Comparison of ENCODE assay signal across 13 mouse cellular contexts in the genomic region with DNA sequence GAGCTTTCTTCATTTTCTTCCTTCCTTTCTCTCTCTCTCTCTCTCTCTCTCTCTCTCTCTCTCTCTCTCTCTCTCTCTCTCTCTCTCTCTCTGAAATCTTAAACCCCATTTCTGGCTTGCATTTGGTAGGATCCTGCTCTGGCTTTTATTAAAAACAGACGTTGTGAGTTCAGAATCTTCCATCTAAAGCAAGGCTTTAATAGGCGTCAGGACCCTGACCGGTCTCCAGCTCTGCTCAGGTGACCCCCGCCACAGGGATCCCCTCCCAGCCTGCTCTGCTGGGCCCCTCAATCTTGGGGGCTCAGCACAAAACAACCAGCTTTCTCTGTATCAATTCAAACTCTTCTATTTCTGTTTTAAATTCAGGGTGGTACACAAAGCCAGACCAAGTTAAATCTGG. TPM values are rescaled to one million over a fixed set of nuclear protein-coding genes. Genes with fewer than 3 reads are reported as not detected.
DNase-seq lines count a peak whose midpoint lies in the region; ATAC-seq and TF ChIP-seq lines count a peak whose summit lies in the region.
"Had no signal": no experiment of that assay in that cellular context is flagged by ENCODE, and none has a peak within 500 bp of the region (broad histone marks: within the 10 kb centered on the region; RNA-seq: fewer than 3 reads in every experiment).

No protein-coding gene starts in this region.

- no peak for TF ChIP-seq CTCF in intestine, postnatal 0 days (IDR thresholded peaks at IDR 0.05; ENCODE audit: low read depth)

- H3K27me3 ChIP-seq in forebrain, embryonic 10.5 days (ENCODE audit: poor library complexity, severe bottlenecking) = no peaks in the 10 kb centered on the region
- no peaks in the 10 kb centered on the region for H3K27me3 ChIP-seq in forebrain, embryonic 16.5 days (replicated peaks; ENCODE audit: control insufficient read depth, insufficient read depth, low read length)
- H3K27me3 ChIP-seq in intestine, embryonic 14.5 days (replicated peaks; ENCODE audit: control insufficient read depth, insufficient read depth, low read length) = no peaks in the 10 kb centered on the region
- H3K27me3 ChIP-seq in intestine, postnatal 0 days (replicated peaks; ENCODE audit: control insufficient read depth, insufficient read depth, low read length) = no peaks in the 10 kb centered on the region
- H3K27me3 ChIP-seq in limb, embryonic 10.5 days (ENCODE audit: low read depth, poor library complexity, severe bottlenecking) = no peaks in the 10 kb centered on the region

- H3K36me3 ChIP-seq in forebrain, embryonic 10.5 days (replicated peaks) = no peaks in the 10 kb centered on the region
- peaks cover 4% of the 10 kb centered on the region; the same call in 1 of the 2 replicates for H3K36me3 ChIP-seq in forebrain, embryonic 16.5 days (ENCODE audit: control insufficient read depth, insufficient read depth)
- no peaks in the 10 kb centered on the region for H3K36me3 ChIP-seq in intestine, embryonic 14.5 days (ENCODE audit: control insufficient read depth, insufficient read depth, low read length)
- no peaks in the 10 kb centered on the region for H3K36me3 ChIP-seq in intestine, postnatal 0 days (ENCODE audit: control insufficient read depth, insufficient read depth)
- 0 out of 2 replicates have a peak, but pooled peaks cover 7% of the 10 kb centered on the region for H3K36me3 ChIP-seq in limb, embryonic 10.5 days

- WGBS in forebrain, embryonic 10.5 days = 48% methylated on average over 4 of the region's 4 CpGs
- WGBS in forebrain, embryonic 16.5 days = 70% methylated on average over 4 of the region's 4 CpGs
- 40% methylated on average over 4 of the region's 4 CpGs for WGBS in intestine, embryonic 14.5 days
- whole genome bisulfite sequencing in intestine, postnatal 0 days = 82% methylated on average over 4 of the region's 4 CpGs
- 14% methylated on average over 4 of the region's 4 CpGs for WGBS in limb, embryonic 10.5 days

- no peak for ATAC-seq in forebrain, embryonic 16.5 days
- no peak for ATAC-seq in intestine, embryonic 14.5 days (replicated peaks; ENCODE audit: low FRiP score, low TSS enrichment, low read depth)
- no peak for ATAC-seq in intestine, postnatal 0 days

- DNase-seq in forebrain, embryonic 10.5 days (ENCODE audit: extremely low spot score, low spot score) = no peak
- no peak for DNase-seq in intestine, embryonic 14.5 days (ENCODE audit: low spot score)
- peak; percentile 79 for DNase-seq in NIH3T3 (ENCODE audit: low read depth)
- peak; percentile 63 for DNase-seq in limb, embryonic 10.5 days (ENCODE audit: low spot score)
- no peak for DNase-seq in right cerebral cortex, postnatal 4 days
- DNase-seq in frontal cortex, adult 2 months (ENCODE audit: extremely low spot score in 1 of 2, low spot score in 1 of 2) = no peak
- DNase-seq: adrenal gland, postnatal 10 days; cerebellum, adult 18-20 months; kidney, postnatal 14 days; lung, adult 2 months; thymus, postnatal 4 days had no signal

- no peak overlapping the region for H3K9ac ChIP-seq in forebrain, embryonic 16.5 days (replicated peaks; ENCODE audit: low read depth, low read length)
- H3K9ac ChIP-seq in intestine, embryonic 14.5 days (ENCODE audit: low read length) = no peak overlapping the region
- no peak overlapping the region for H3K9ac ChIP-seq in intestine, postnatal 0 days (ENCODE audit: low read depth, low read length)

- H3K4me3 ChIP-seq in forebrain, embryonic 10.5 days = no peak overlapping the region
- no peak overlapping the region for H3K4me3 ChIP-seq in forebrain, embryonic 16.5 days (replicated peaks; ENCODE audit: low read length)
- H3K4me3 ChIP-seq in intestine, embryonic 14.5 days (ENCODE audit: low read depth, low read length) = no peak overlapping the region
- H3K4me3 ChIP-seq in intestine, postnatal 0 days (ENCODE audit: low read depth, low read length) = no peak overlapping the region
- peak overlapping the region; percentile 30; the same call in 1 of the 2 replicates for H3K4me3 ChIP-seq in limb, embryonic 10.5 days

- peaks cover 54% of the 10 kb centered on the region for H3K4me1 ChIP-seq in forebrain, embryonic 10.5 days
- H3K4me1 ChIP-seq in forebrain, embryonic 16.5 days (replicated peaks; ENCODE audit: control insufficient read depth, insufficient read depth, low read length) = peaks cover 3% of the 10 kb centered on the region; the same call in 1 of the 2 replicates
- H3K4me1 ChIP-seq in intestine, embryonic 14.5 days (replicated peaks; ENCODE audit: control insufficient read depth, insufficient read depth, low read length) = peaks cover 29% of the 10 kb centered on the region
- H3K4me1 ChIP-seq in intestine, postnatal 0 days (replicated peaks; ENCODE audit: control insufficient read depth, insufficient read depth, low read length) = no peaks in the 10 kb centered on the region
- peaks cover 83% of the 10 kb centered on the region for H3K4me1 ChIP-seq in limb, embryonic 10.5 days

- peak overlapping the region; percentile 80 for H3K27ac ChIP-seq in forebrain, embryonic 10.5 days
- no peak overlapping the region for H3K27ac ChIP-seq in forebrain, embryonic 16.5 days (ENCODE audit: low read length)
- H3K27ac ChIP-seq in intestine, embryonic 14.5 days (ENCODE audit: low read depth) = peak overlapping the region; percentile 24; the same call in 1 of the 2 replicates
- no peak overlapping the region for H3K27ac ChIP-seq in intestine, postnatal 0 days (ENCODE audit: low read depth, low read length)
- H3K27ac ChIP-seq in limb, embryonic 10.5 days = peak overlapping the region; percentile 95

- H3K9me3 ChIP-seq in forebrain, embryonic 10.5 days = no peaks in the 10 kb centered on the region
- no peaks in the 10 kb centered on the region for H3K9me3 ChIP-seq in forebrain, embryonic 16.5 days (ENCODE audit: control insufficient read depth, low read length)
- H3K9me3 ChIP-seq in intestine, embryonic 14.5 days (ENCODE audit: control insufficient read depth, low read length) = no peaks in the 10 kb centered on the region
- no peaks in the 10 kb centered on the region for H3K9me3 ChIP-seq in intestine, postnatal 0 days (ENCODE audit: control insufficient read depth)
- no peaks in the 10 kb centered on the region for H3K9me3 ChIP-seq in limb, embryonic 10.5 days (replicated peaks)

- no peak overlapping the region for H3K4me2 ChIP-seq in forebrain, embryonic 16.5 days (ENCODE audit: low read length)
- H3K4me2 ChIP-seq in intestine, embryonic 14.5 days (ENCODE audit: low read length) = no peak overlapping the region
- H3K4me2 ChIP-seq in intestine, postnatal 0 days (replicated peaks; ENCODE audit: low read depth) = no peak overlapping the region

RNA-seq across cellular contexts. Expression of gene 4930558K02Rik, which starts 28.8 kb away (rescaled TPM):
- not detected in 2 replicates for polyA plus RNA-seq in forebrain, embryonic 10.5 days (2016; fragmentation: Nextera tagmentation; extraction: Ambion mirVana)
- not detected in 2 replicates for polyA plus RNA-seq in forebrain, embryonic 16.5 days (2015; fragmentation: Nextera tagmentation; extraction: Ambion mirVana)
- polyA plus RNA-seq in intestine, embryonic 14.5 days (2014; fragmentation: Nextera tagmentation; extraction: Ambion mirVana) = not detected in 2 replicates
- not detected in 2 replicates for polyA plus RNA-seq in intestine, postnatal 0 days (2015; fragmentation: Nextera tagmentation; extraction: Ambion mirVana)
- polyA plus RNA-seq in limb, embryonic 10.5 days (2016; fragmentation: Nextera tagmentation; extraction: Ambion mirVana) = not detected in 2 replicates
- 0.11 and 0.12 TPM in 2 replicates for polyA plus RNA-seq in frontal cortex, adult 2 months (2012; rRNA removed)
- polyA plus RNA-seq: lung, adult 2 months had no signal

RNA-seq across cellular contexts. Expression of gene Pigc, which starts 39.2 kb away (rescaled TPM):
- 21.0 and 25.0 TPM in 2 replicates for polyA plus RNA-seq in forebrain, embryonic 10.5 days (2016; fragmentation: Nextera tagmentation; extraction: Ambion mirVana)
- polyA plus RNA-seq in forebrain, embryonic 16.5 days (2015; fragmentation: Nextera tagmentation; extraction: Ambion mirVana) = 35.7 and 36.9 TPM in 2 replicates
- polyA plus RNA-seq in intestine, embryonic 14.5 days (2014; fragmentation: Nextera tagmentation; extraction: Ambion mirVana) = 37.4 and 40.3 TPM in 2 replicates
- 35.0 and 36.6 TPM in 2 replicates for polyA plus RNA-seq in intestine, postnatal 0 days (2015; fragmentation: Nextera tagmentation; extraction: Ambion mirVana)
- 31.4 and 39.9 TPM in 2 replicates for polyA plus RNA-seq in limb, embryonic 10.5 days (2016; fragmentation: Nextera tagmentation; extraction: Ambion mirVana)
- 17.5 and 19.7 TPM in 2 replicates for polyA plus RNA-seq in frontal cortex, adult 2 months (2012; rRNA removed)

Comparison
In these comparisons a context has a peak if more than half of its experiments do, and no peak if none do; other contexts are left out.
1. H3K27ac ChIP-seq: peak in forebrain, embryonic 10.5 days (single experiment), intestine, embryonic 14.5 days (single experiment) and limb, embryonic 10.5 days (single experiment); none in forebrain, embryonic 16.5 days (single experiment) and intestine, postnatal 0 days (single experiment).
2. DNase-seq: peak in NIH3T3 (single experiment) and limb, embryonic 10.5 days (single experiment); none in forebrain, embryonic 10.5 days (single experiment), intestine, embryonic 14.5 days (single experiment), right cerebral cortex, postnatal 4 days (single experiment) and frontal cortex, adult 2 months (0 of 2).